Mouse (Mus musculus): ENCODE measurements around the gene Mmp1b. TPM values are rescaled to one million over a fixed set of nuclear protein-coding genes. Genes with fewer than 3 reads are reported as not detected.
"Not testable (repeated sequence)": the region's sequence is repeated elsewhere in the genome, so short reads cannot be mapped to it uniquely, and the experiment has no call there.

The Mmp1b gene
- not detected in 2 replicates for polyA plus RNA-seq (2016; fragmentation: Nextera tagmentation; extraction: Ambion mirVana)

- H3K4me2 ChIP-seq, result no peak within 1 kb of the TSS
- no peak within 1 kb of the TSS for H3K27ac ChIP-seq
- H3K27me3 ChIP-seq, result no peaks in the 10 kb centered on the region
- no peak within 1 kb of the TSS for H3K4me3 ChIP-seq (replicated peaks)
- no peaks in the 10 kb centered on the region for H3K9me3 ChIP-seq
- H3K4me1 ChIP-seq, result no peaks in the 10 kb centered on the region
- H3K36me3 ChIP-seq (replicated peaks), result no peaks in the 10 kb centered on the region
- no peak within 1 kb of the TSS for H3K9ac ChIP-seq
- ATAC-seq (ENCODE audit: low FRiP score), result no peak
These were observed at the start of gene Mmp1b for GRCm38 (mm10) chr9:7387947-7388346. Mmp1b (minus strand) TSS chr9:7388047.

GRCm38 (mm10) chr9:7396556-7396955, 8.7 kb upstream of the Mmp1b start:
- not testable (repeated sequence) for H3K36me3 ChIP-seq (replicated peaks); H3K4me1 ChIP-seq; H3K4me2 ChIP-seq; H3K4me3 ChIP-seq (replicated peaks); H3K9me3 ChIP-seq; ATAC-seq (ENCODE audit: low FRiP score); H3K9ac ChIP-seq; H3K27ac ChIP-seq; H3K27me3 ChIP-seq
- WGBS, result 84% methylated on average over 8 of the region's 8 CpGs

- WGBS, result 87% methylated on average over 3 of the region's 3 CpGs
- no peaks in the 10 kb centered on the region for H3K4me1 ChIP-seq
- no peaks in the 10 kb centered on the region for H3K27me3 ChIP-seq
- no peak overlapping the region for H3K9ac ChIP-seq
- no peaks in the 10 kb centered on the region for H3K9me3 ChIP-seq
- no peak overlapping the region for H3K4me2 ChIP-seq
- no peak overlapping the region for H3K27ac ChIP-seq
- no peak for ATAC-seq (ENCODE audit: low FRiP score)
- no peak overlapping the region for H3K4me3 ChIP-seq (replicated peaks)
- no peaks in the 10 kb centered on the region for H3K36me3 ChIP-seq (replicated peaks)
These were observed 33.3 kb downstream of the Mmp1b start for GRCm38 (mm10) chr9:7354535-7354934.

GRCm38 (mm10) chr9:7345513-7345912, 42.3 kb downstream of the Mmp1b start:
- ATAC-seq (ENCODE audit: low FRiP score), result no peak
- 89% methylated on average over 2 of the region's 2 CpGs for WGBS
- Histone ChIP-seq H3K27ac (no peak overlapping the region), H3K36me3 (replicated peaks) (no peaks in the 10 kb centered on the region), H3K4me3 (replicated peaks) (no peak overlapping the region), H3K27me3 (no peaks in the 10 kb centered on the region), H3K4me1 (no peaks in the 10 kb centered on the region), H3K9me3 (no peaks in the 10 kb centered on the region), H3K9ac (no peak overlapping the region), H3K4me2 (no peak overlapping the region)

- Histone ChIP-seq H3K27ac (no peak within 1 kb of the TSS), H3K9ac (no peak within 1 kb of the TSS), H3K4me3 (replicated peaks) (no peak within 1 kb of the TSS), H3K4me1 (no peaks in the 10 kb centered on the region), H3K9me3 (no peaks in the 10 kb centered on the region), H3K36me3 (replicated peaks) (no peaks in the 10 kb centered on the region), H3K4me2 (no peak within 1 kb of the TSS), H3K27me3 (no peaks in the 10 kb centered on the region)
- ATAC-seq (ENCODE audit: low FRiP score), result no peak
These were observed 43.7 kb downstream of the Mmp1b start, which contains the start of gene Mmp12 for GRCm38 (mm10) chr9:7344107-7344506. Mmp12 (plus strand) TSS chr9:7344381.

- Histone ChIP-seq H3K36me3 (replicated peaks) (no peaks in the 10 kb centered on the region), H3K27ac (no peak overlapping the region), H3K27me3 (no peaks in the 10 kb centered on the region), H3K4me3 (replicated peaks) (no peak overlapping the region), H3K4me2 (no peak overlapping the region), H3K9ac (no peak overlapping the region), H3K9me3 (no peaks in the 10 kb centered on the region), H3K4me1 (no peaks in the 10 kb centered on the region)
- ATAC-seq (ENCODE audit: low FRiP score), result no peak
These were observed 50.9 kb downstream of the Mmp1b start for GRCm38 (mm10) chr9:7336740-7337483.

- Histone ChIP-seq H3K4me3 (replicated peaks) (no peak overlapping the region), H3K9me3 (no peaks in the 10 kb centered on the region), H3K4me1 (no peaks in the 10 kb centered on the region), H3K36me3 (replicated peaks) (no peaks in the 10 kb centered on the region), H3K27ac (no peak overlapping the region), H3K27me3 (no peaks in the 10 kb centered on the region), H3K4me2 (no peak overlapping the region), H3K9ac (no peak overlapping the region)
- 90% methylated on average over 5 of the region's 6 CpGs for WGBS
- ATAC-seq (ENCODE audit: low FRiP score), result no peak
These were observed 51.8 kb downstream of the Mmp1b start for GRCm38 (mm10) chr9:7335766-7336680.

- no peaks in the 10 kb centered on the region for H3K36me3 ChIP-seq (replicated peaks)
- ATAC-seq (ENCODE audit: low FRiP score), result no peak
- no peak overlapping the region for H3K27ac ChIP-seq
- no peaks in the 10 kb centered on the region for H3K4me1 ChIP-seq
- H3K4me3 ChIP-seq (replicated peaks), result no peak overlapping the region
- H3K9ac ChIP-seq, result no peak overlapping the region
- no peaks in the 10 kb centered on the region for H3K9me3 ChIP-seq
- no peak overlapping the region for H3K4me2 ChIP-seq
- H3K27me3 ChIP-seq, result no peaks in the 10 kb centered on the region
These were observed 56.0 kb downstream of the Mmp1b start for GRCm38 (mm10) chr9:7331847-7332246.

Other genes starting within 250 kb of the Mmp1b start
- gene Dync2h1, start 203.6 kb downstream of the Mmp1b start, polyA plus RNA-seq (2016; fragmentation: Nextera tagmentation; extraction: Ambion mirVana), result 33.1 and 33.2 TPM in 2 replicates
- 148 and 151 TPM in 2 replicates for gene Dcun1d5, start 203.5 kb downstream of the Mmp1b start, polyA plus RNA-seq (2016; fragmentation: Nextera tagmentation; extraction: Ambion mirVana)
- not detected in 2 replicates for gene Mmp13, start 115.5 kb downstream of the Mmp1b start, polyA plus RNA-seq (2016; fragmentation: Nextera tagmentation; extraction: Ambion mirVana)
- gene Mmp12, start 43.7 kb downstream of the Mmp1b start, polyA plus RNA-seq (2016; fragmentation: Nextera tagmentation; extraction: Ambion mirVana), result not detected in 2 replicates
- not detected in 2 replicates for gene Mmp3, start 57.8 kb upstream of the Mmp1b start, polyA plus RNA-seq (2016; fragmentation: Nextera tagmentation; extraction: Ambion mirVana)
- gene Mmp10, start 114.3 kb upstream of the Mmp1b start, polyA plus RNA-seq (2016; fragmentation: Nextera tagmentation; extraction: Ambion mirVana), result not detected in 2 replicates
- not detected in 2 replicates for gene Mmp8, start 170.4 kb upstream of the Mmp1b start, polyA plus RNA-seq (2016; fragmentation: Nextera tagmentation; extraction: Ambion mirVana)
- gene Mmp27, start 183.3 kb upstream of the Mmp1b start, polyA plus RNA-seq (2016; fragmentation: Nextera tagmentation; extraction: Ambion mirVana), result not detected in 2 replicates
- gene Mmp20, start 240.2 kb upstream of the Mmp1b start, polyA plus RNA-seq (2016; fragmentation: Nextera tagmentation; extraction: Ambion mirVana), result not detected in 2 replicates